Mouse (Mus musculus): ENCODE data around the gene Rerg. TPM values are rescaled to one million over a fixed set of nuclear protein-coding genes. Genes with fewer than 3 reads are reported as not detected.
A peak's percentile ranks its signal among the peaks of the same experiment; 100 is the strongest.
"Not testable (repeated sequence)": the region's sequence is repeated elsewhere in the genome, so short reads cannot be mapped to it uniquely, and the experiment has no call there.

Rerg gene
- total RNA-seq, 2 experiments from 2014 or later: 42.1 to 47.8 TPM

- DNase-seq (ENCODE audit: low spot score in 2 of 2): peak in 1 of 2 experiments; percentile 83
These were observed 82.3 kb downstream of the Rerg start for GRCm38 (mm10) chr6:137087956-137088355.

DNA sequence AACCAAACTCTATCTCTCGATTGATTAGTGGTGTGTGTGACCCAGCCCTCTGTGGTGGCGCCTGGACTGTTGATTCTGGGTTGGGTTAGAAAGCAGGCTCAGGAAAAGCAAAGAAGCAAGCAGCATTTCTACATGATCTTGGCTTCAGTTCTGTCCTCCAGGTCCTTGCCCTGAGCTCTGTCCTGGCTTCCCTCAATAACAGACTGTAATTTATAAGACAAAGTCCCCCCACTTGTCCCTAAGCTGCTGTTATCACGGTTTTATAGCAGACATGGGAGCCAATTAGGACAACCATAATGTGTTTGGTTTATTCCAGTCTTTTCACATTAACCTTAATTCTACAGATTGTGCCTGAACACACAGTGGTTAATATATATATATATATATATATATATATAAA, 82.8 kb downstream of the Rerg start:
- peak in 1 of 2 experiments; percentile 1 for DNase-seq (ENCODE audit: low spot score in 2 of 2)

- no peak for DNase-seq (ENCODE audit: low spot score in 2 of 2)
These were observed 90.6 kb downstream of the Rerg start for GRCm38 (mm10) chr6:137079701-137080100.

DNA sequence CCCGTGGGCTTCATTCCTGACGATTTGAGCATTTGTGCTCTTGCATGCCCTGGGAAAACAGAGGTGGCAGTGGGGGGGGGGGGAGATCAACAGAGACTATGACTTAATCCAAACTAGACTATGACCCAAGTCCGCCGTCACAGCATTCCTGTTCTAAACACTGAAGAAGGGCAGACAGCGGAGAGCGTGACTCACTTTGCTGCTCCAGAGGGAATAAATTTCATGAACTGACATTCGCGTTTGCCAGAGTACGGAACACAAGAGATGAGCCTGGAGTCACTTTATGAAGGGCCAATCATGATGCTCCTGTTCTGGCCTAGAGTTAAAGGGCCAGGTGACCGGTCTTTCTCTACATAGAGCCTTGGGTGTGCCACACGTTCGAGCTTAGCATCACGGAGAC, 93.6 kb downstream of the Rerg start:
- no peak for DNase-seq (ENCODE audit: low spot score in 2 of 2)

DNA sequence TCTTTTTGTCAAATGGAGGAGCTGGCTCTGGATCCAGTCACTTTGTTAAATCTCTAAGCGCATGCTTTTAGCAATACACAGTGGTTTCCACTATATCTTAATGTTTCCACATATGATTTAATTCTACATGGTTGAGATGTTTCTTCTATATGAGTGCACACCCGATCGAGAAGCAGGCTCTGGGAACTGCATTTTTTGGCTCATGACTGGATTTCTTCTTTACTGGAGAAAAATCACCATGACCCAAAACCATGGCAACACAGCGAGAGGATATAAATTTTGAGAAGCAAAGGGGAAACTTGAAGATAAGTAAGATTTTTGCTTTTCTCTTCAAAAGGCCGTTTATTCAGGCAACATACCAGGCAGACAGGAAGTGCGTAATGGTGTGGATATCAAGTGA, 94.1 kb downstream of the Rerg start:
- DNase-seq (ENCODE audit: low spot score in 2 of 2): no peak

DNA sequence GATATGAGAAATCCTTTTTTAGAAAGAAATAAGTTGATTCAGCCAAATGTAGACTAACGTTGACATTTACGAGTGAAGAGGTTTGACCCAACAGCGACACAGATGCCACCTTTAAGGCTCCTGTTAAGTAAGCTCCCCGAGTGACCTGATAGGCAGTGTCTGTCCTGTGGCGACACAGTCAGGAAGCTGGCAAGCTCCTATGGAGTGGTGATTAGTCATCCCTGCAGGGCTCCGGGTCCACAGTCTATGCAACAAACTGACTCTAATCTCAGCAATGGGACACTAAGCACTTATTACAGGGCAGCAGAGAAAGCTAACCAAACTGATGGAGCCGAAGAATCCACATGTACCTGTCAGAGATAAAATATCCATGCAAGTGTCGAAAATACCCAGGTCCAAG, 98.0 kb downstream of the Rerg start:
- no peak for DNase-seq (ENCODE audit: low spot score in 2 of 2)

GRCm38 (mm10) chr6:137071466-137071865, 98.8 kb downstream of the Rerg start:
- no peak for DNase-seq (ENCODE audit: low spot score in 2 of 2)

- no peak for DNase-seq (ENCODE audit: low spot score in 2 of 2)
These were observed 104.8 kb downstream of the Rerg start for GRCm38 (mm10) chr6:137065506-137065905.

GRCm38 (mm10) chr6:137064786-137065185, 105.5 kb downstream of the Rerg start:
- peak; percentile 46 to 79 for DNase-seq (ENCODE audit: low spot score in 2 of 2)

DNA sequence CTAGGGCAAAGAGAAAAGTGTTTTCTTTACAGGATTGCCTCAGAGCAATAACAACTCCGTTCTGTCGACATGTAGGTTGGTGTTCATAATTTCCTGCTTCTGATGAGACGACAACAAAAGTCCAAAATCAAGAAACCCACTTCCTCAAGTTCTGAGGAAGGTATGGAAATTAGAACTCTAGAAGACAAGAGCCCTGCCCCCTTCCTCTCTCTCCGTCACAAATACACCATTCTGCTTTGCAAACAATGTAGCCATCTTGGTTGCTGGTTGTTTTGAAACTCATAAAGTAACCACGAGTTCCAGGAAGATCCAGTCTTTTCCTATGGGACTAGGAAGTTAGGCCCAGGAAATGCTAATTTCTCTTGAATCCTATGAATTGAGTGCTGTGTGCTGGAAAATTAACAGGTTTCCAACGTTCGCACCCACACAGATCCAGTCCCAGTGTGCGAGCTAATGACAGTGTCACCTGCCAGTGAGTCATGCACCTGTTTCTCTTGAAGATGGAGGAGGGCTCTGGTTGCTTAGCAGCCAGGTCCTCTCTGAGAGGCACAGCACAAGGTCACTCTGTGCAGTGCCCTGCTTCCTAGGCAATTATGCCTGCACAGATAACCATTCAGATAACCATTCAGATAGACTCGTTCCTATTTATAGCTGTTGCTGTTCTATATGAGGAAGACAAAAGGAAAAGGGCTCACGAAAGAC, 106.9 kb downstream of the Rerg start:
- DNase-seq (ENCODE audit: low spot score in 2 of 2): no peak

DNA sequence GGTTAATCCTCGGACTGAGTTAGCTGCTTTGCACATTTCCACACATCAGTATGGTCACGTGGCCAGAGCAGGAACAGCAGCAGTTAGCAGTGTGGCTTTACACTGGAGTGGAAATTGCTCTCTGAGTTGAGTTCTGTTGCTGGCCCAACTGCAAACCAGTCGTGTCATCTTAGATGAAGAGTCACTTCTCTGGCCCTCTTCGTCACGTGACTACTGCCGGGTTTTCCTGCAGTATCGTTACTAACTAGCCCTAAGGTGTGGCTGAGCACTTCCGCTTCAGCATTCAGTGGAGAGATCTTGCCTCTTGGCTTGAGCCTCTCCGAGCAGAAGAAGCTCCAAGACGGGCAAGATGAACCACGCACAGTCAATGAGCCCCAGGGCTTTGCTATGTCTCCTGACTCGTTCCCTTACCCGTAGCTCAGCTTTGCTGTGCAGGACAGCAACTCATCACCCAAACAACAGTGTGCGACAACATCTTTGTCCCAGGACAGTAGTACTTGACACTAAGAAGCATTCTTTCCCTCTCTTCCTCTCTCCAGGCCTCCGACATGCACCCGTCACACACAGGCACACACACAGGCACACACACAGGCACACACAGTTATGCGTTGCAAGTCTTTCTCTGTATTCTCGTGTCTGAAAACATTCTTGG, 108.3 kb downstream of the Rerg start:
- DNase-seq (ENCODE audit: low spot score in 2 of 2): no peak

DNA sequence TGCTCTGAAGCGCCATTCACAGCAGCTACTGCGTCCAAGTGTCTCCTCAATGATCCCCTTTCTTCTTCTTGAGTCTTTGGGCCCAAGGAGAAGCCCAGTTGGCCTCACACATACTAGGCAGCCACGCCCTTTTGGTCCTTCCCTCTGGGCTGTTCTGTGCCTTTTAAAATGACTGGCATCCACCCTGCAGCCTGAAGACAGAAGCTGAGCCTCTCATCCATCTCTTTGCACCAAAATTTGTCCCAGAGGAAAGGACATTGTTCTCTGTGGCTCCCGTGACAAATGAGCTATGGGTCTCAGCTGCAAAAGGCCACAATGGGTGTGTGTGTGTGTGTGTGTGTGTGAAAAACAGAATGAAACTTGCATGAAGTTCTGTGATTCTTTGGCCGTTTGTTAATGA, 109.7 kb downstream of the Rerg start:
- DNase-seq (ENCODE audit: low spot score in 2 of 2): no peak

DNA sequence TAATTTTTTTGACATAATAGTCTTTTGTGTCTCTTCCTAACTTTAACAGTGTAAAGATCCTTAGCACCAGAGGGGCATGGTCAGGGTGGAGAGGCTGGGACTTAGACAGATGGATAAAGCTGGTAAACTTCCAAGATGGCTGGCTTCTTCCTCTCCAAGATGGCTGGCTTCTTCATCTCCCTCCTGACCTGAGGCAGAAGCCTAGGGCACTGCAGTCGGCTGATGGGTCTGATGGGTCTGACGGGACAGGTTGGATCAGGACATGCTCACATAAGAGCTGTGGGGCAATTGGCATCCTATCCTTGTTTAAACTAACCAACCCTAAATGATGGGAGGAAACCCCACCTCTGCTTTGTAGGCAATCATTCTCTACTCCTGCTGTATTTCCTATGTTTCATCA, 112.0 kb downstream of the Rerg start:
- no peak for DNase-seq (ENCODE audit: low spot score in 2 of 2)

GRCm38 (mm10) chr6:137054073-137054472, 116.2 kb downstream of the Rerg start:
- DNase-seq (ENCODE audit: low spot score in 2 of 2): no peak

DNA sequence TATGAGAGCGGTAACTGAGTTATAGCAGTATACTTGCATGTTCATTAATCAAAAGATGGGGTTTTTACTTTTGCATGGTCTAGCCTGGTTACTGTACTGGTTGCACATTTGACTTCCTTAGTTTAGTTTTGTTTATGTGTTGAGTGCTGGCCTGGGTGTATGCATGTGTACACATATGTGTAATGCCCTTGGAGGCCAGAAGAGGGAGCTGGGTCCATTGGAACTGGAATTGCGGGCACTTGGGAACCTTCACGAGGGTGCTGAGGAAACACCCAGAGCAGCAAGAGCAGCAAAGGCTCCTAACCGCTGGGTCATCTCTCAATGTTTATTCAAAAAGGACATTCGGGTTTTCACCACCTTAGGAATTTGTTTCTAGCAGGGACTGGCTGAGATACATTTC, 116.8 kb downstream of the Rerg start:
- DNase-seq (ENCODE audit: low spot score in 2 of 2): no peak

GRCm38 (mm10) chr6:137053006-137053405, 117.3 kb downstream of the Rerg start:
- no peak for DNase-seq (ENCODE audit: low spot score in 2 of 2)

GRCm38 (mm10) chr6:137047036-137047435, 123.3 kb downstream of the Rerg start:
- DNase-seq (ENCODE audit: low spot score in 2 of 2): no peak

- no peak for DNase-seq (ENCODE audit: low spot score in 2 of 2)
These were observed 125.2 kb downstream of the Rerg start for GRCm38 (mm10) chr6:137045011-137045504.

DNA sequence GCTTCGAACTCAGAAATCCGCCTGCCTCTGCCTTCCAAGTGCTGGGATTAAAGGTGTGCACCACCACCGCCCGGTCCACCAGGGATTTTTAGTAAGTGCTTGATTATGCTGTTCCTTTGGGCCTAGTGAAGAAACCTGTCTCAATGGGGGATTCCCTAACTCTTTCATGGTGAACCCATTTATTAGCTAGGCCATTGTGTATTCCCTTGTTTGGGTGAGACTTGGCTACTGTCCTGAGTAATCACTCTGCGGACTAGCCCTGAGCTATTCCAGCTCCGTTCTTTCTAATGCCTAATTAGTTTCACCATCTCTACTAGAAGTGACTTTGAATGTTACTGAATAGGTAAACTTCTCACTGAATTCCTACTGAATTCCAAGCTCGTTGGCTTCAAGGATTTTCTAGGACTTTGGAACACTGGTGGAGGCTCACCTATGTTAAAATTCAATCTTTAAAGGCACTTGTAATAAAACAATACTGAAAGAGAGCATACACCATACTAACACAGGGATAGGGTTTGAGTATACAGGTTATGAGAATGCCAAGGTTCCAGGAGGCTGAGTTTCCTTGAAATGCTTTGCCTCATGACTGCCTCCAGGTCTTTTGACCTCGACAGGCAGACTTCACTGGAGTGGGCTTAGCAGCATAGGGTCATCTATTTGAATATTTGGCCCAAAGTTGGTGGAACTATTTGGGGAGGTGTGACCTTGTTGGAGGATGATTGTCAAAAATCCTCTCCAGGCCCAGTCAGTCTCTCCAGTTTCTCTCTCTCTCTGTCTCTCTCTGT, 134.5 kb downstream of the Rerg start:
- not testable (repeated sequence) for DNase-seq (ENCODE audit: low spot score in 2 of 2)

DNA sequence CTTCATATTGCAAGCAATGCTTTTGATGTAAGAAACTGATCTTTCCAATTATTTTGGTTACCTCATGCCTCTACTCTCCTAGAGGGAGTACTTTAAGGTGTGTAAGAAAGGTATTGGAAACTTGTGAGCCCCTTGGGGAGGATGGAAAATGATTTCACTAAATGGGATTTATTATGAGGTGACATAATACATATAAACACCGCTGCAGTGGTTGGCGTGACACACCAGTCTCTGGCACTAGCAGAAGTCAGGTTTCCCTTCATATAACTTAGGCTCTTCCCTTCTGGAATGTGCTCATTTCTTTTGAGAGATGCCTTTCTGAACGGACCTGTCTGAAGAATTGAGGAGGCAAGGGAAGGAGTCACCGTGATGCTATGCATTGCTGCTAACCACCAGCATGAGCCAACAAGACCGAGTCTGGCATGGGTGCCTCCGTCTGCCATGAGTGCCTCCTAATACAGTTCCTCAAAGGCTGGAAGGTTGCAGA, 139.6 kb downstream of the Rerg start:
- no peak for DNase-seq (ENCODE audit: low spot score in 2 of 2)

- no peak for DNase-seq (ENCODE audit: low spot score in 2 of 2)
These were observed 140.2 kb downstream of the Rerg start for GRCm38 (mm10) chr6:137029931-137030610.
